Mouse (Mus musculus) heart, adult 9 months (tissue): ENCODE measurements at regions not wholly inside any gene's neighbourhood (a gene's known extent, or its start where the extent isn't known, plus 50 kb on each side); places are given as distances from the start of the nearest gene placed in this dataset.

Experiments
- DNase-seq, 2 experiments: peaks; one replicate each; pipeline ENCODE4 v3.0.0; 2022; ENCODE audit warnings: low spot score in 2 of 2

GRCm38 (mm10) chr13:15227641-15228040 is 235.4 kb upstream of the Gli3 start:
- no peak for DNase-seq
